Mouse (Mus musculus): ENCODE measurements around the gene Tbc1d4.

GRCm38 (mm10) chr14:101607631-101608518 lies 1.1 kb downstream of the Tbc1d4 start:
- TF ChIP-seq TAL1 (IDR thresholded peaks at IDR 0.05; ENCODE audit: low read length) (no peak), GATA1 (IDR thresholded peaks at IDR 0.05; ENCODE audit: low read length) (no peak)

Data from erythroblast, embryonic 14.5 days (primary cell).